Mouse (Mus musculus): ENCODE data around the gene Bdkrb1.

The Bdkrb1 gene

GRCm38 (mm10) chr12:105602581-105603210 is at the start of gene Bdkrb1:
Gene Bdkrb1 (plus strand): TSS chr12:105603085.
- no peak for DNase-seq

GRCm38 (mm10) chr12:105554151-105554772 is 48.6 kb upstream of the Bdkrb1 start:
- no peak for DNase-seq

GRCm38 (mm10) chr12:105555172-105555571 is 47.7 kb upstream of the Bdkrb1 start:
- DNase-seq, result no peak

GRCm38 (mm10) chr12:105557250-105557925 is 45.5 kb upstream of the Bdkrb1 start:
- no peak for DNase-seq

GRCm38 (mm10) chr12:105561007-105561534 is 41.8 kb upstream of the Bdkrb1 start:
- DNase-seq, result no peak

- no peak for DNase-seq
Observed at GRCm38 (mm10) chr12:105562056-105562820, 40.6 kb upstream of the Bdkrb1 start.

GRCm38 (mm10) chr12:105562936-105563680 is 39.8 kb upstream of the Bdkrb1 start, which contains the start of gene Bdkrb2:
Gene Bdkrb2 (plus strand): TSS chr12:105563226.
- DNase-seq, result no peak

GRCm38 (mm10) chr12:105563726-105564275 is 39.1 kb upstream of the Bdkrb1 start:
- no peak for DNase-seq

GRCm38 (mm10) chr12:105565221-105565620 is 37.7 kb upstream of the Bdkrb1 start:
- DNase-seq, result no peak

- no peak for DNase-seq
Observed at GRCm38 (mm10) chr12:105571867-105572266, 31.0 kb upstream of the Bdkrb1 start.

GRCm38 (mm10) chr12:105572622-105573021 is 30.3 kb upstream of the Bdkrb1 start:
- DNase-seq, result no peak

GRCm38 (mm10) chr12:105574356-105574755 is 28.5 kb upstream of the Bdkrb1 start:
- no peak for DNase-seq

GRCm38 (mm10) chr12:105580490-105580889 is 22.4 kb upstream of the Bdkrb1 start:
- DNase-seq, result no peak

- no peak for DNase-seq
Observed at GRCm38 (mm10) chr12:105582486-105582885, 20.4 kb upstream of the Bdkrb1 start.

- DNase-seq, result peak; percentile 17
Observed at GRCm38 (mm10) chr12:105583484-105583883, 19.4 kb upstream of the Bdkrb1 start.

GRCm38 (mm10) chr12:105584851-105585250 is 18.0 kb upstream of the Bdkrb1 start:
- DNase-seq, result peak; percentile 73

GRCm38 (mm10) chr12:105587526-105587925 is 15.4 kb upstream of the Bdkrb1 start:
- no peak for DNase-seq

- no peak for DNase-seq
Observed at GRCm38 (mm10) chr12:105590786-105591185, 12.1 kb upstream of the Bdkrb1 start.

- no peak for DNase-seq
Observed at GRCm38 (mm10) chr12:105592361-105592761, 10.5 kb upstream of the Bdkrb1 start.

- no peak for DNase-seq
Observed at GRCm38 (mm10) chr12:105593471-105593870, 9.4 kb upstream of the Bdkrb1 start.

GRCm38 (mm10) chr12:105597135-105597534 is 5.8 kb upstream of the Bdkrb1 start:
- DNase-seq, result no peak

GRCm38 (mm10) chr12:105598503-105598902 is 4.4 kb upstream of the Bdkrb1 start:
- no peak for DNase-seq

All from thymus, postnatal 4 days (tissue).